Comparison of ENCODE assay signal across 9 mouse cellular contexts in the genomic region with DNA sequence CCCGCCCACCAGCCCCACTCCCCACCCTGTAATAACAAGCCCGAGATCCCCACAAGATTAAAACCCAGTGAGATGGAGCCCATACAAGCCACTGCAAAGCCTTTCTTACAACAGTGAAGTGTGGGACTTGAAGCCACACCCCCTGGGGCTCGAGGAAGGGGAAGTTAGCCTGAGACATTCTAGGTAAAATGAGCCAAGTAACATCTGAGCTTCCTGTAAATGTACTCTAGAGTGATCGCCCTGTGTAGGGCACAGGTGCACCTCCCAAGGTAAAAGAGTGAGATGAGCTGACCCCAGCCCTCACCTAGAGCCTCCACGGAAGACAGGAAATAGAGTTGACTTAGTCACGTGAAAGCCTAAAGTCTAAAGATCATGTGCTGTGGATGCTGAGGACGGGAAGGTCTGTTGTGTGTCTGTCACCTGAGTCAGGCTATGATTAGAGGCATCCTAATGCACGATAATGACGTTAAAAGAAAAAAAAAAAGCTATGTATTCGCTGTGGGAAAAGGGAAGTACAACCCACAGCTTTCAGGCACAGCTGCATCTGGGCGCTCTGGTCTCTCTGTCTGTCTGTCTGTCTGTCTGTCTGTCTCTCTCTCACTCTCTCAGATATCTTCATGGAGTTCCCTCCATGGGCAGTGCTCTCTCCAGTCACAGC. TPM values are rescaled to one million over a fixed set of nuclear protein-coding genes. Genes with fewer than 3 reads are reported as not detected.
DNase-seq lines count a peak whose midpoint lies in the region; TF ChIP-seq lines count a peak whose summit lies in the region.
"Had no signal": no experiment of that assay in that cellular context is flagged by ENCODE, and none has a peak within 500 bp of the region (broad histone marks: within the 10 kb centered on the region; RNA-seq: fewer than 3 reads in every experiment).

No protein-coding gene starts in this region.

- peaks cover 94% of the 10 kb centered on the region for H3K79me2 ChIP-seq in myocyte (ENCODE audit: control insufficient read depth, insufficient read depth)

- peaks cover 4% of the 10 kb centered on the region for H3K36me3 ChIP-seq in myocyte (ENCODE audit: control insufficient read depth, insufficient read depth)

- peak overlapping the region; percentile 40 for H3K4me2 ChIP-seq in myocyte (ENCODE audit: low read depth)
- H3K4me2 ChIP-seq: limb, embryonic 12.5 days had no signal

- H3ac ChIP-seq in myocyte (ENCODE audit: control insufficient read depth, insufficient read length), result no peak overlapping the region

- no peaks in the 10 kb centered on the region for H3K27me3 ChIP-seq in myocyte (ENCODE audit: control insufficient read depth, insufficient read depth, insufficient read length)
- H3K27me3 ChIP-seq: limb, embryonic 12.5 days had no signal

- TF ChIP-seq POLR2A in myocyte (IDR thresholded peaks at IDR 0.05; ENCODE audit: insufficient read length, low read depth), result no peak

- H3K4me3 ChIP-seq in myocyte, result no peak overlapping the region
- H3K4me3 ChIP-seq: limb, embryonic 12.5 days had no signal

- peak; percentile 79 for DNase-seq in A20 (ENCODE audit: low read depth, low spot score)
- peak; percentile 85 for DNase-seq in CD4-positive, CD25-positive, alpha-beta regulatory T cell, adult 2 months (ENCODE audit: low read depth, low spot score)
- DNase-seq in induced T-regulatory cell, adult 2 months (ENCODE audit: low read depth), result peak; percentile 91
- DNase-seq in c-Kit-positive CD71-positive TER-119-positive erythroid progenitor cells, embryonic 14.5 days (ENCODE audit: low spot score), result no peak
- no peak for DNase-seq in cerebellum, adult 9-10 months
- DNase-seq in kidney, postnatal 36 days, result no peak
- DNase-seq: kidney, adult 8-10 months had no signal

TF ChIP-seq in myocyte, 11 proteins besides CTCF, POLR2A, EP300 and RAD21:
- no peak for TF ChIP-seq USF1 (IDR thresholded peaks at IDR 0.05; ENCODE audit: low read depth)
- no peak for TF ChIP-seq REST (IDR thresholded peaks at IDR 0.05; ENCODE audit: insufficient read depth, insufficient read length)
- TF ChIP-seq POLR2AphosphoS2 (IDR thresholded peaks at IDR 0.05; ENCODE audit: insufficient read length, low read depth), result no peak
- TF ChIP-seq MYOG (IDR thresholded peaks at IDR 0.05; ENCODE audit: control insufficient read depth in 1 of 3, insufficient read depth in 1 of 3, insufficient read length in 2 of 3, low read depth in 2 of 3), result no peak
- no peak for TF ChIP-seq TCF3 (IDR thresholded peaks at IDR 0.05; ENCODE audit: insufficient read length, low read depth)
- no peak for TF ChIP-seq TCF12 (IDR thresholded peaks at IDR 0.05; ENCODE audit: insufficient read depth, poor library complexity, severe bottlenecking)
- TF ChIP-seq CEBPB (IDR thresholded peaks at IDR 0.05; ENCODE audit: insufficient read depth, poor library complexity, severe bottlenecking), result no peak
- TF ChIP-seq MYOD1 (IDR thresholded peaks at IDR 0.05; ENCODE audit: control insufficient read depth in 1 of 3, insufficient read length in 2 of 3, low read depth in 2 of 3), result no peak
- no peak for TF ChIP-seq MAX (IDR thresholded peaks at IDR 0.05; ENCODE audit: low read depth)
- no peak for TF ChIP-seq E2F4 (IDR thresholded peaks at IDR 0.05; ENCODE audit: insufficient read depth)
- TF ChIP-seq SRF (IDR thresholded peaks at IDR 0.05; ENCODE audit: control insufficient read depth, insufficient read length, low read depth), result no peak

RNA-seq across cellular contexts. Expression of a gene that starts 10.6 kb away (rescaled TPM):
- 94.7 TPM for polyA plus RNA-seq in myocyte (2012; fragmentation: generic; extraction: Trizol)

RNA-seq across cellular contexts. Expression of a gene that starts 31.5 kb away (rescaled TPM):
- polyA plus RNA-seq in myocyte (2012; fragmentation: generic; extraction: Trizol), result 0.36 TPM

RNA-seq across cellular contexts. Expression of a gene that starts 34.8 kb away (rescaled TPM):
- polyA plus RNA-seq in myocyte (2012; fragmentation: generic; extraction: Trizol), result 2.8 TPM

RNA-seq across cellular contexts. Expression of a gene that starts 39.0 kb away (rescaled TPM):
- 31.7 TPM for polyA plus RNA-seq in myocyte (2012; fragmentation: generic; extraction: Trizol)

RNA-seq across cellular contexts. Expression of a gene that starts 55.7 kb away (rescaled TPM):
- polyA plus RNA-seq in myocyte (2012; fragmentation: generic; extraction: Trizol), result 19.0 TPM

Comparison
In these comparisons a context has a peak if more than half of its experiments do, and no peak if none do; other contexts are left out.
1. DNase-seq: peak in A20 (single experiment), CD4-positive, CD25-positive, alpha-beta regulatory T cell, adult 2 months (single experiment) and induced T-regulatory cell, adult 2 months (single experiment); none in c-Kit-positive CD71-positive TER-119-positive erythroid progenitor cells, embryonic 14.5 days (single experiment), cerebellum, adult 9-10 months (single experiment) and kidney, postnatal 36 days (0 of 2).